In genomic region chr12:16568496-16568895, GRCm38 (mm10) we compare ENCODE assay signal across 8 mouse cellular contexts. TPM values are rescaled to one million over a fixed set of nuclear protein-coding genes. Genes with fewer than 3 reads are reported as not detected.
DNase-seq lines count a peak whose midpoint lies in the region; ATAC-seq lines count a peak whose summit lies in the region.

No protein-coding gene starts in this region.

- no peak overlapping the region for H3K9ac ChIP-seq in midbrain, embryonic 13.5 days (replicated peaks)
- no peak overlapping the region for H3K9ac ChIP-seq in stomach, embryonic 16.5 days (ENCODE audit: low read length)

- H3K4me2 ChIP-seq in midbrain, embryonic 13.5 days (replicated peaks): no peak overlapping the region
- no peak overlapping the region for H3K4me2 ChIP-seq in stomach, embryonic 16.5 days (ENCODE audit: low read depth, low read length)

- peaks cover 61% of the 10 kb centered on the region for H3K36me3 ChIP-seq in embryonic facial prominence, embryonic 10.5 days (replicated peaks)
- H3K36me3 ChIP-seq in hindbrain, embryonic 10.5 days: peaks cover 62% of the 10 kb centered on the region
- H3K36me3 ChIP-seq in midbrain, embryonic 13.5 days: peaks cover 70% of the 10 kb centered on the region
- H3K36me3 ChIP-seq in stomach, embryonic 16.5 days (ENCODE audit: control insufficient read depth, insufficient read depth, low read length): no peaks in the 10 kb centered on the region; the same call in 1 of the 2 replicates

- 28% methylated on average over 4 of the region's 4 CpGs for WGBS in embryonic facial prominence, embryonic 10.5 days
- 36% methylated on average over 4 of the region's 4 CpGs for WGBS in hindbrain, embryonic 10.5 days
- WGBS in midbrain, embryonic 13.5 days: 29% methylated on average over 4 of the region's 4 CpGs
- WGBS in stomach, embryonic 16.5 days: 27% methylated on average over 4 of the region's 4 CpGs

- H3K4me3 ChIP-seq in embryonic facial prominence, embryonic 10.5 days: no peak overlapping the region
- H3K4me3 ChIP-seq in hindbrain, embryonic 10.5 days: no peak overlapping the region
- no peak overlapping the region for H3K4me3 ChIP-seq in midbrain, embryonic 13.5 days (replicated peaks)
- H3K4me3 ChIP-seq in stomach, embryonic 16.5 days (replicated peaks; ENCODE audit: low read length): no peak overlapping the region

- no peak overlapping the region for H3K27ac ChIP-seq in embryonic facial prominence, embryonic 10.5 days (replicated peaks)
- H3K27ac ChIP-seq in hindbrain, embryonic 10.5 days: no peak overlapping the region
- no peak overlapping the region for H3K27ac ChIP-seq in midbrain, embryonic 13.5 days
- no peak overlapping the region for H3K27ac ChIP-seq in stomach, embryonic 16.5 days (ENCODE audit: low read length)

- no peaks in the 10 kb centered on the region for H3K4me1 ChIP-seq in embryonic facial prominence, embryonic 10.5 days
- no peaks in the 10 kb centered on the region for H3K4me1 ChIP-seq in hindbrain, embryonic 10.5 days (replicated peaks)
- H3K4me1 ChIP-seq in midbrain, embryonic 13.5 days (replicated peaks): no peaks in the 10 kb centered on the region
- H3K4me1 ChIP-seq in stomach, embryonic 16.5 days (ENCODE audit: control insufficient read depth, insufficient read depth, low read length): no peaks in the 10 kb centered on the region

- ATAC-seq in midbrain, embryonic 13.5 days: peak; percentile 78; the same call in 1 of the 2 replicates
- peak; percentile 44; the same call in 1 of the 2 replicates for ATAC-seq in stomach, embryonic 16.5 days (ENCODE audit: insufficient read depth, low FRiP score)

- no peaks in the 10 kb centered on the region for H3K9me3 ChIP-seq in embryonic facial prominence, embryonic 10.5 days
- no peaks in the 10 kb centered on the region for H3K9me3 ChIP-seq in hindbrain, embryonic 10.5 days
- H3K9me3 ChIP-seq in midbrain, embryonic 13.5 days: no peaks in the 10 kb centered on the region
- no peaks in the 10 kb centered on the region for H3K9me3 ChIP-seq in stomach, embryonic 16.5 days (replicated peaks; ENCODE audit: control insufficient read depth, low read length)

- intact Hi-C loops in left cerebral cortex, postnatal 14 days (cut with DNase I): loop anchor here (2.0 to 5.0 kb wide), 3 partner anchors 64 to 236 kb away; no protein-coding TSS in a partner anchor

- H3K27me3 ChIP-seq in embryonic facial prominence, embryonic 10.5 days (replicated peaks; ENCODE audit: low read depth, poor library complexity, severe bottlenecking): no peaks in the 10 kb centered on the region
- H3K27me3 ChIP-seq in hindbrain, embryonic 10.5 days (ENCODE audit: insufficient read depth, poor library complexity, severe bottlenecking): no peaks in the 10 kb centered on the region
- H3K27me3 ChIP-seq in midbrain, embryonic 13.5 days: no peaks in the 10 kb centered on the region
- H3K27me3 ChIP-seq in stomach, embryonic 16.5 days (ENCODE audit: control insufficient read depth, insufficient read depth, low read length): no peaks in the 10 kb centered on the region

- DNase-seq in kidney, adult 18-20 months: peak; percentile 55
- no peak for DNase-seq in kidney, adult 11 months
- DNase-seq in adrenal gland, postnatal 10 days: peak; percentile 74
- peak; percentile 62 for DNase-seq in embryonic facial prominence, embryonic 10.5 days (ENCODE audit: low spot score)
- DNase-seq in hindbrain, embryonic 10.5 days (ENCODE audit: low spot score): peak; percentile 51
- DNase-seq in left cerebral cortex, postnatal 14 days (ENCODE audit: low spot score in 2 of 2): peak; percentile 64 to 79

RNA-seq across cellular contexts. Expression of gene Lpin1, which starts 42.3 kb away (rescaled TPM):
- total RNA-seq in adrenal gland, postnatal 10 days (2021): 100 to 1,000 TPM in 1 of 2 experiments, 10 to 100 TPM in 1; 76.2 to 163 TPM
- 6.2 and 6.7 TPM in 2 replicates for polyA plus RNA-seq in embryonic facial prominence, embryonic 10.5 days (2016; fragmentation: Nextera tagmentation; extraction: Ambion mirVana)
- 6.4 and 10.6 TPM in 2 replicates for polyA plus RNA-seq in hindbrain, embryonic 10.5 days (2016; fragmentation: Nextera tagmentation; extraction: Ambion mirVana)
- total RNA-seq in left cerebral cortex, postnatal 14 days (2021): 10 to 100 TPM; 14.5 to 15.8 TPM
- polyA plus RNA-seq in midbrain, embryonic 13.5 days (2015; fragmentation: Nextera tagmentation; extraction: Ambion mirVana): 22.0 and 22.8 TPM in 2 replicates
- 6.6 and 6.9 TPM in 2 replicates for polyA plus RNA-seq in stomach, embryonic 16.5 days (2015; fragmentation: Nextera tagmentation; extraction: Ambion mirVana)
